Mouse (Mus musculus): ENCODE results near the gene Wdr70. TPM values are rescaled to one million over a fixed set of nuclear protein-coding genes. Genes with fewer than 3 reads are reported as not detected.

Wdr70 gene
- polyA plus RNA-seq, 1 experiment: 50.5 TPM

DNA sequence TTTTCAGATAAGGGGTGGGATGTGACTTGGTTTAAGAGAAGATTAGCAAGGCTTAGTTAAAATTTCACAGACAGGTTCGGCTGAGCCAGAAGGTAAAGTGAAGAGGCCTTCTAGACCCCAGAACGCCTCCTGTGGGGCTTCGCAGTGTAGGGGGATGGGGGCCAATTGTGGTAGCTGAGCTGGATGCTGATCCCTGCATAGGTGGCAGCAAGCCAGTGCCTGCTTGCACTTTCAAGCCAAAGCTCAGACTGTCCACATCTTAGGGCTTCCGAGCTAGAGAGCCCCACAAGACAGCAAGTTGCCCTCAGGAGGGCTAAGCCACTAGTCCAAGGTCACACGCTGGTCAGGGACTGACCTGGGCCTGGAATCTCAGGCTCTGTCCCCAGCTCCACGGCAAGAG is 275.1 kb downstream of the Wdr70 start:
- no peak overlapping the region for H3K4me3 ChIP-seq
- TF ChIP-seq CEBPB (IDR thresholded peaks at IDR 0.05; ENCODE audit: insufficient read depth, poor library complexity, severe bottlenecking) (no peak), POLR2AphosphoS2 (IDR thresholded peaks at IDR 0.05; ENCODE audit: insufficient read length, low read depth) (no peak), TCF12 (IDR thresholded peaks at IDR 0.05; ENCODE audit: insufficient read depth, poor library complexity, severe bottlenecking) (no peak), MYOG (IDR thresholded peaks at IDR 0.05; ENCODE audit: control insufficient read depth in 1 of 3, insufficient read depth in 1 of 3, insufficient read length in 2 of 3, low read depth in 2 of 3) (no peak), USF1 (IDR thresholded peaks at IDR 0.05; ENCODE audit: low read depth) (no peak), POLR2A (IDR thresholded peaks at IDR 0.05; ENCODE audit: insufficient read length, low read depth) (no peak), SRF (IDR thresholded peaks at IDR 0.05; ENCODE audit: control insufficient read depth, insufficient read length, low read depth) (no peak), MAX (IDR thresholded peaks at IDR 0.05; ENCODE audit: low read depth) (no peak), E2F4 (IDR thresholded peaks at IDR 0.05; ENCODE audit: insufficient read depth) (no peak)
- no peaks in the 10 kb centered on the region for H3K27me3 ChIP-seq (ENCODE audit: control insufficient read depth, insufficient read depth, insufficient read length)
- H3K36me3 ChIP-seq (ENCODE audit: control insufficient read depth, insufficient read depth): no peaks in the 10 kb centered on the region
- H3K4me2 ChIP-seq (ENCODE audit: low read depth): no peak overlapping the region
- H3K79me2 ChIP-seq (ENCODE audit: control insufficient read depth, insufficient read depth): no peaks in the 10 kb centered on the region
- no peak overlapping the region for H3ac ChIP-seq (ENCODE audit: control insufficient read depth, insufficient read length)

Other genes with a start within 250 kb of the Wdr70 start
- gene Nup155, start 10.1 kb upstream of the Wdr70 start, polyA plus RNA-seq (2012; fragmentation: generic; extraction: Trizol): 9.7 TPM
- 4.1 TPM for gene Cplane1, start 69.9 kb upstream of the Wdr70 start, polyA plus RNA-seq (2012; fragmentation: generic; extraction: Trizol)